Mouse (Mus musculus): ENCODE results near the gene Aqp7.

DNA sequence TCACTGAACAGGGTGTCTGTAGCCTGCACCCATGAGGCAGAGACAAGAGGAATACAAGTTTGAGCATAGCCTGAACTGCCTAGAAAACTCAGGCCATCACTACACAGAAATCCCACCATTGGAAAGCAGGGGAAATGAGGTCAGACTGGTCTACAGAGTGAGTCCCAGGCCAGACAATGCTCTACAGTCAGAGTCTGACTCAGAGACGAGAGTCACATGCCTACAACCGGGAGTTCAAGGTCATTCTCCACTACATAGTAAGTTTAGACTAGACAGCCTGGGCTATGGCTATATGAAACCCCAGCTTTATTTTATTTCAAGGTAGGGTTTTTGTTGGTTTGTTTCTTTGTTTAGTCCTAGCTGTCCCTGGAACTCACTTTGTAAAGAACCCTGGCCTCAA is 987 bp upstream of the Aqp7 start:
- TF ChIP-seq POLR2A (IDR thresholded peaks at IDR 0.05; ENCODE audit: insufficient read depth, low read depth, low read length) (no peak), CTCF (IDR thresholded peaks at IDR 0.05) (no peak), EP300 (IDR thresholded peaks at IDR 0.05; ENCODE audit: insufficient read depth, low read depth, low read length) (no peak)
